Mouse (Mus musculus) heart, embryonic 16.5 days (tissue): Measurements from ENCODE around the gene B230217C12Rik. TPM values are rescaled to one million over a fixed set of nuclear protein-coding genes. Genes with fewer than 3 reads are reported as not detected.

ENCODE experiments used
- ATAC-seq: fragments of 200-750 bp; cut with Nextera tagmentation; replicated peaks from 2 replicates; pipeline ENCODE4 v1.8.0; 2017; ENCODE audit warnings: moderate number of reproducible peaks; ENCODE audit not compliant: insufficient read depth, low FRiP score; ENCODE audit errors: extremely low read depth
- H3K27ac ChIP-seq: fragments of 300-500 bp; sonication (generic); 2 replicates; pipeline ENCODE4 v1.5.1; 2014; ENCODE audit warnings: mild to moderate bottlenecking, low read length, control low read depth, moderate library complexity
- H3K27me3 ChIP-seq: fragments of 300-500 bp; sonication (generic); 2 replicates; pipeline ENCODE4 v1.6.1; 2014; ENCODE audit warnings: low read length, mixed read lengths; ENCODE audit not compliant: control insufficient read depth, insufficient read depth
- H3K36me3 ChIP-seq: fragments of 300-500 bp; sonication (generic); 2 replicates; pipeline ENCODE4 v1.6.1; 2014; ENCODE audit not compliant: control insufficient read depth, insufficient read depth
- H3K4me1 ChIP-seq: fragments of 300-500 bp; sonication (generic); 2 replicates; pipeline ENCODE4 v1.6.1; 2014; ENCODE audit warnings: low read length, mixed read lengths; ENCODE audit not compliant: control insufficient read depth, insufficient read depth
- H3K4me2 ChIP-seq: fragments of 300-500 bp; sonication (generic); 2 replicates; pipeline ENCODE4 v1.6.1; 2014; ENCODE audit warnings: low read depth, mild to moderate bottlenecking, control low read depth, low read length
- H3K4me3 ChIP-seq: fragments of 300-500 bp; sonication (generic); 2 replicates; pipeline ENCODE4 v1.5.1; 2014; ENCODE audit warnings: mild to moderate bottlenecking, control low read depth, low read length
- H3K9ac ChIP-seq: fragments of 300-500 bp; sonication (generic); 2 replicates; pipeline ENCODE4 v1.6.1; 2014; ENCODE audit warnings: low read length, control low read depth
- H3K9me3 ChIP-seq: fragments of 300-500 bp; sonication (generic); replicated peaks from 2 replicates; pipeline ENCODE4 v1.6.1; 2016; ENCODE audit warnings: low read length; ENCODE audit not compliant: control insufficient read depth
- WGBS: fragments of 180-500 bp; shearing (Covaris S2); extraction: QIAGEN DNeasy Blood & Tissue Kit; methylation state at CpG from one replicate; pipeline ENCODE4 v1.1.7; 2014; 5-methylcytosine and 5-hydroxymethylcytosine counted together
- polyA plus RNA-seq: library from polyadenylated mRNA; unstranded; fragments of >200 nt; fragmentation: Nextera tagmentation; extraction: Ambion mirVana; gene quantifications from 2 replicates; pipeline ENCODE4 v1.2.1, GENCODE M21; 2015

Gene B230217C12Rik
- polyA plus RNA-seq, 1 experiment from 2014 or later: 3.2 TPM

DNA sequence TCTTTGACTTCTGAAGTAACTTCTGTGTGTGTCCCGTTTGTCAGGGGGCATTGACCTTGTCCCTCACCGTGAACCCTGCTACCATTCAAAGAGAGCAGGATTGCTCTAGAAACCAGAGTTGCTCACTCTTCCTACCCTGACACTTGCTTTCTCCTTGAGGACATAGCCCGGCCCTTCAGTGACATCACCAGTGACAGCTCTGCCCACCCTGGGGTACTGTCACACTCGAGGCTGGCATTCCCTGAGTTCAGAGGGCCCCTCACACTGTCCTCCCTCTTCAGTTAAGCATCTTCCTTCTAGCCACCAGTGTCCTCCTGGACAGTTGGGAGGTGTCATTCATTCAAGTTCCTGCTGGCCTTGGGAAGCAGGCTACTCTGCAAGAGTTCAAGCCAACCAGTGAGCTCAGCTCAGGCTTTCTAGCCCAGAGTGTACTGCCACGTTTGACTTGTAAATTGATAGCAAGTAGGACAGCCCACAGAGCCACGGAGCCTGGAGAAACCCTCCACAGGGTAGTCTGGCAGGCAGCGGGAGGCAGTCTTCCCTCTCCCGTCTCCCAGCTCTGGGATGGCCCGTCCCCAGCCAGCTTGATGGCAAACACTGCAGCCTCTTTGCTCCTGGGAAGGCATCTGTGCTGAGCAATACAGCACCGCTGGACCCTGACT is 1.7 kb upstream of the B230217C12Rik start:
- Histone ChIP-seq H3K4me3 (no peak overlapping the region), H3K27ac (no peak overlapping the region), H3K9me3 (no peaks in the 10 kb centered on the region), H3K36me3 (peaks cover 15% of the 10 kb centered on the region), H3K27me3 (no peaks in the 10 kb centered on the region), H3K4me2 (no peak overlapping the region), H3K4me1 (peaks cover 13% of the 10 kb centered on the region), H3K9ac (no peak overlapping the region)
- no peak for ATAC-seq
- WGBS: 47% methylated on average over 10 of the region's 10 CpGs

DNA sequence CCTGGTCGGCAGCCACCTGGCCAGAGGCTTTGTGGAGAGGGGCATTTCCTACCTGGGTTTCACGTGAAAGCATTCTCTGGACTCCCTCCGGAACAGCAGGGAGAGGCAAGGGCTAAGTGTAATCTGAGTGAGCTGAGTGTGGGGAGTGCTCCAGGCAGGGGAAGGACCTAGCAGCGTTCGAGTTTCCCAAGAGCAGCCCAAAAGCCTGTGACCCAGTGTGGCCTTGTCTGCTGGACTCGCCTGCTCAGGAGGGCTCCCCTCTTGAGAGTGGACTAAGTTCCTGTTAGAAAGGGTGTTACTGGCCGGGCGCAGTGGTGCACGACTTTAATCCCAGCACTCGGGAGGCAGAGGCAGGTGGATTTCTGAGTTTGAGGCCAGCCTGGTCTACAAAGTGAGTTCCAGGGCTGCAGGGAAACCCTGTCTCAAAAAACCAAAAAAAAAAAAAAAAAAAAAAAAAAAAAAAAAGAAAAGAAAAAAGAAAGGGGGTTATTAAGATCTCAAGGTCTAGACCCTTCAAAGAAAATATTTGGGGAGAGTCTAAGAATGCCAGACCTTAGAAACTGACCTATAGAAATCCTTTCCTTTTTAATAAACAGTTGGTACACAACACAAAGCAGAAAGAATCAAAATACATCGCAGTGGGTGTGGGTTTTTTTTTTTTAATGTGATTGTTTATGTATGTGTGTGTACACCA is 992 bp upstream of the B230217C12Rik start:
- peaks cover 13% of the 10 kb centered on the region for H3K4me1 ChIP-seq
- no peak overlapping the region for H3K4me3 ChIP-seq
- ATAC-seq: no peak
- no peak overlapping the region for H3K4me2 ChIP-seq
- H3K9me3 ChIP-seq: no peaks in the 10 kb centered on the region
- H3K9ac ChIP-seq: no peak overlapping the region
- H3K36me3 ChIP-seq: peaks cover 9% of the 10 kb centered on the region
- no peaks in the 10 kb centered on the region for H3K27me3 ChIP-seq
- H3K27ac ChIP-seq: no peak overlapping the region
- 51% methylated on average over 11 of the region's 11 CpGs for WGBS

DNA sequence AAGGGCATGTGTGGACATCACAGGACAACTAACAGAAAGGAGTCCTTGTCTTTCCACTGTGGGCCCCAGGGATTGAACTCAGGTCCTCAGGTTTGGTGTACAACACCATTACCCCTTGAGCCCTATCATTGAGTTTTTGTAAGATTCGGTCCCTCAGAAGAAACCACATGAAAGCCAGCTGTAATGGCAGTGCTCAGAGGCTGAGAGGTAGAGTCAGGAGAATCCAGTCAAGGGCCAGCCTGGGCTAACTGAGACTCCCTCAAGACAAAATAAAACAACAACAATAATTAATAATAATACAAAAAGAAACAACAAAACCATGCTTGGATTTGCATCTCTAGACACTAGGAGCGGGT is 467 bp upstream of the B230217C12Rik start:
- Histone ChIP-seq H3K4me1 (peaks cover 13% of the 10 kb centered on the region), H3K9me3 (no peaks in the 10 kb centered on the region), H3K4me3 (no peak overlapping the region), H3K27ac (no peak overlapping the region), H3K9ac (no peak overlapping the region), H3K4me2 (peak overlapping the region; percentile 61), H3K27me3 (no peaks in the 10 kb centered on the region), H3K36me3 (peaks cover 5% of the 10 kb centered on the region; the same call in 1 of the 2 replicates)
- WGBS: 73% methylated on average over 2 of the region's 2 CpGs
- no peak for ATAC-seq

DNA sequence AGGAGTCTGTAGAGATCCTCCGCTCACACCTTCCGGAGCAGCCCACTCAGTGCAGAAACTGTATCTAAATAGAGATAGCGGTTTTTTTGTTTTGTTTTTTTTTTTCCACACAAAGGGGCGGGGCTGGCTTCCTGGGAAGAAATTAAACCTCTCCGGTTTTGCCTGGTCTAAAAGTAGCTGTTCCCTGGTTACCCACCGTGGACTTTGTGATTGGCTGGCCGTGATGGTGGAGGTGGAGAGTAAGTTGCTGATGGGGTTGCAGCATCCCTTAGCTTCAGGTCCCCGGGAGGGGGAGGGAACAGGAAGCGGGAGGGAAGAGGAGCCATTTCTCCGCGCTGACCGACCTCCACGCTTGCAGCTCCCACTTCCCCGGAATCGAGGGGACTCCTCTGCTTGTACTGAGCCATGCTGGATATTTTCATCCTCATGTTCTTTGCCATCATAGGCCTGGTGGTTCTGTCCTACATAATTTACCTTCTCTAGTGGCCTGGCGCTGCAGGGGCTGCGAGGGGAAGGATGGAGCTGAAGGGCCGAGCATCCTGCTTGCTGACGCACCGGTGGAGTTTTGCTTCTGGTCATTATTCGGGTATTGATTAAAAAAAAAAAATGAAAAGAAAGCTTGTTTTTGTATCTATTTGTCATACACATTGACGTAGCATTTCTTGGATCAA is 546 bp downstream of the B230217C12Rik start:
- H3K9ac ChIP-seq: peak overlapping the region; percentile 38
- ATAC-seq: peak; percentile 62
- H3K27ac ChIP-seq: peak overlapping the region; percentile 33
- H3K9me3 ChIP-seq: no peaks in the 10 kb centered on the region
- H3K36me3 ChIP-seq: no peaks in the 10 kb centered on the region
- H3K4me1 ChIP-seq: peaks cover 13% of the 10 kb centered on the region
- WGBS: 4% methylated on average over 22 of the region's 22 CpGs
- peak overlapping the region; percentile 61 for H3K4me2 ChIP-seq
- no peaks in the 10 kb centered on the region for H3K27me3 ChIP-seq
- H3K4me3 ChIP-seq: peak overlapping the region; percentile 49

DNA sequence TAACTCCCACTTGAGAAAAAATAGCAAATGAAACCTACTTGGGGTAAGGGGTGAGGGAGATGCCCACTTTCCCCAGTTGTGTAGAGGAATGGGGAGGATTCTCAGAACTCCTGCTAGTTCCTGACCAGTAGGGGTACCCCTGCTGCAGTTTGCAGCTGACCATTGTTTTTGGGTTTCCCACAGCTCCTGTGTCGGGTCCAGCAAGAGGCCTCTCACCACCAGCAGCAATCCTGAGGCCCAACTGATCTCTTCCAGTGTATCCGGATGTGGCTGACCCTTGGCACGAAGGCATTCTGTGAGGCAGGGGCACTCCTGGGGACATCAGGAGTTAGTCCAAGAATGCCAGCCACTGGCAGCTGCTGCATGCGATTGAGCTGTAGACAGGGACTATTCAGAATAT is 1.4 kb downstream of the B230217C12Rik start:
- no peak overlapping the region for H3K9ac ChIP-seq
- H3K27ac ChIP-seq: no peak overlapping the region
- no peak for ATAC-seq
- no peak overlapping the region for H3K4me2 ChIP-seq
- H3K4me3 ChIP-seq: no peak overlapping the region
- peaks cover 9% of the 10 kb centered on the region for H3K4me1 ChIP-seq
- no peaks in the 10 kb centered on the region for H3K9me3 ChIP-seq
- H3K27me3 ChIP-seq: no peaks in the 10 kb centered on the region
- WGBS: 67% methylated on average over 4 of the region's 4 CpGs
- no peaks in the 10 kb centered on the region for H3K36me3 ChIP-seq

DNA sequence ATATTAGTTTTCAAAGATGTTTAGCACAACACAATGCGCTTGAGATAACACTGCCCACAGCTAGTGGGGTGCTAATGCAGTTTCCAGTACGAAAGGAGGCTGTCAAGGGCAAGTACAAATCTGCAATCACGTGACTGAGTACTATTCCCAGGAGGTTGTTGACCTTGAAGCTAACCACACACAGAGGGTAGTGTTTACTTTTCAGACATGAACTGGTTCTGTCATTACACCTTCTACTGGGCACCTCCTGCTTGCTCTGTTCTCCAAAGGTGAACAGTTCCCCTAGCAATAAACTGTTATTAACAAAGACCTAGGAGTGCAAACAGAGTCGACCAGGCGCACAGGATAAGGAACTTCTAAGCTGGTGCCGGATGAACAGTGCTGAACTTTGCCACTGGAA is 9.8 kb downstream of the B230217C12Rik start:
- no peaks in the 10 kb centered on the region for H3K36me3 ChIP-seq
- H3K9me3 ChIP-seq: no peaks in the 10 kb centered on the region
- no peak overlapping the region for H3K4me2 ChIP-seq
- ATAC-seq: peak; percentile 67; the same call in 1 of the 2 replicates
- no peaks in the 10 kb centered on the region for H3K27me3 ChIP-seq
- peaks cover 5% of the 10 kb centered on the region for H3K4me1 ChIP-seq
- H3K27ac ChIP-seq: peak overlapping the region; percentile 70
- WGBS: 40% methylated on average over 6 of the region's 6 CpGs
- H3K4me3 ChIP-seq: no peak overlapping the region
- no peak overlapping the region for H3K9ac ChIP-seq

DNA sequence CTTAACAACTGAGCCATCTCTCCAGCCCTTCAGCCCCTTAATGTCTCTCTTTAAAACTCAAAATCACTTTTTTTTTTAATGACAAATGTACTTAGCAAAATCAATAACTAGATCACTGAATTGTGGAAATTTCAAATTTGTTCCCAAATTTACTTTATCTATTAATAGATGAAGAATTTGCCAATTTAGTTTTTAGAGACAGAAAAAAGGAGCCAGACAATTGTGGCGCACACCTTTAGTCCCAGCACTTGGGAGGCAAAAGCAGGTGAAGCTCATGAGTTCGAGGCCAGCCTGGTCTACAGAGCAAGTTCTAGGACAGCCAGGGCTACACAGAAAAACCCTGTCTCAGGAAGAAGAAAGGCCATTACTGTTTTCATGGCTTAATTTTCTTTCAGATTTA is 11.0 kb downstream of the B230217C12Rik start:
- Histone ChIP-seq H3K9me3 (no peaks in the 10 kb centered on the region), H3K4me2 (no peak overlapping the region), H3K36me3 (no peaks in the 10 kb centered on the region), H3K9ac (no peak overlapping the region), H3K27ac (no peak overlapping the region), H3K27me3 (no peaks in the 10 kb centered on the region), H3K4me1 (peaks cover 5% of the 10 kb centered on the region), H3K4me3 (no peak overlapping the region)
- ATAC-seq: no peak
- WGBS: 93% methylated on average over 2 of the region's 2 CpGs

DNA sequence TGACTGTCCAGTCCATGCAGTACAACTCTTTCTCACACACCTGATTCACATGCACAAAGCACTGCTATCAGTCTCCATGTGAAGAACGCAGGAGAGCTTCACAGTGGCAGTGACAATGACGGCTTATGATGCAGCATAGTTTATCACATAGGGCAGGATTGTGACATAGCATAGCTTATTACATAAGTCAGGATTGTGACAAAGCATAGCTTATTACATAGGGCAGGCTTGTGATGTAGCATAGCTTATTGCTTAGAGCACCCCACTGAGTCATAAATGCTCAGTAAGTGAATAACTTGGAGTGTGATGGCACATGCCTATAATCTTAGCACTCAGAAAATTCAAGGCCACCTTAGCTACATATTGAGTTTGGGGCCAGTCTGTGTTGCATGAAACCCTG is 14.9 kb downstream of the B230217C12Rik start:
- Histone ChIP-seq H3K4me3 (no peak overlapping the region), H3K27ac (no peak overlapping the region), H3K9ac (no peak overlapping the region), H3K4me2 (no peak overlapping the region), H3K4me1 (peaks cover 2% of the 10 kb centered on the region), H3K27me3 (no peaks in the 10 kb centered on the region), H3K36me3 (no peaks in the 10 kb centered on the region), H3K9me3 (no peaks in the 10 kb centered on the region)
- no peak for ATAC-seq
- 84% methylated on average over 2 of the region's 2 CpGs for whole genome bisulfite sequencing

DNA sequence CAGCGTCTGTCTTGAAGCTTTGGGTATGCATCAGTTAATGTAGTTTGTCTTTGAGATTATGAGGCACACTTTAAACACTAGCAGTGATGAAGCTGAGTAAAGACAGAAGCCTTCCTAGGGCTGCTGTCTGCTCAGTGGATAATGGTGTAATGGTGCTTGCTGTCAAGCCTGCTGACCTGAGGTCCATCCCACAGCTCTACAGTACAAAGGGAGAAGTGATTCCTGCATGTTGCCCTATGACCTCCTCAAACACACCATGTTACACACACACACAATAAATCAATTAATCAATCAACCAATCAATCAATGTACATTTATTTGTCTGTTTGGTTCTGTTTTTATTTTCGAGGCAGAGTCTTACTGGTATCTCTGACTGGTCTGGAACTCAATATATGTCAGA is 21.6 kb downstream of the B230217C12Rik start:
- H3K36me3 ChIP-seq: no peaks in the 10 kb centered on the region
- no peak for ATAC-seq
- WGBS: 64% methylated on average over 2 of the region's 2 CpGs
- no peak overlapping the region for H3K27ac ChIP-seq
- no peak overlapping the region for H3K9ac ChIP-seq
- no peak overlapping the region for H3K4me3 ChIP-seq
- H3K9me3 ChIP-seq: no peaks in the 10 kb centered on the region
- H3K4me2 ChIP-seq: no peak overlapping the region
- no peaks in the 10 kb centered on the region for H3K4me1 ChIP-seq
- no peaks in the 10 kb centered on the region for H3K27me3 ChIP-seq
